Mouse (Mus musculus): ENCODE measurements around the gene Neurod6. TPM values are rescaled to one million over a fixed set of nuclear protein-coding genes. Genes with fewer than 3 reads are reported as not detected.
A peak's percentile ranks its signal among the peaks of the same experiment; 100 is the strongest.

Gene Neurod6
- polyA plus RNA-seq, 1 experiment from 2014 or later = not detected

DNA sequence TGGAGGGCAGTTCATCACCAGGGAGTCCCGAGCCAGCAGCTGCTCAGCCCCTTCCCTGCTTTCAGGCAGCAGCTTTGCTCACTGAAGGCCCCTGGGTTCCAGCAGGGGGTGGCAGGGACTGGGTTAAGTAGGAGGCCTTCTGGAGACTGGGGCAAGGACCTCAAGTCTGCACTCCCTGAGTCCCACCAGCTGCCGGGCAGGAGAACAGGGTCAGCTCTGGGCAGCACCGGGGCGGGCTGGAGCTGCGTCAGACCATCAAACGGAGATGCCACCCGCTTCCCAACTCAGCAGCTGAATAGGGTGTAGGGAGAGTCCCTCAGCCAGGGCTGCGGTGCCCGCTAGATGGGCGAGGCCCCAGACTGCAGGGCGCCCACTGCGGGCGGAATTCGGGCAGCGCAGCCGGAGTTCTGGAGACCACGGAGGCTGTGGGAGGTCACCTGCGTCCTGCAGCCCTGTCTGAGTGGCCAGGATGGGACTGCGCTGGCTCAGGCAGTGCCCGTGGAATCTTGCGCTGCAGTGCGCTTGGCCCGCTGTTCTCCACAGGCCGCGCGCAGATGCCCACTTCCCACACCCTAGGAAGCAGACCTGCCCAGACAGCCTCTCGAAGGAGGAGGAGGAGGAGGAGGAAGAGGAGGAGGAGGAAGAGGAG, 4.3 kb downstream of the Neurod6 start:
- H3K4me3 ChIP-seq (ENCODE audit: low read depth, low read length) = no peak overlapping the region

DNA sequence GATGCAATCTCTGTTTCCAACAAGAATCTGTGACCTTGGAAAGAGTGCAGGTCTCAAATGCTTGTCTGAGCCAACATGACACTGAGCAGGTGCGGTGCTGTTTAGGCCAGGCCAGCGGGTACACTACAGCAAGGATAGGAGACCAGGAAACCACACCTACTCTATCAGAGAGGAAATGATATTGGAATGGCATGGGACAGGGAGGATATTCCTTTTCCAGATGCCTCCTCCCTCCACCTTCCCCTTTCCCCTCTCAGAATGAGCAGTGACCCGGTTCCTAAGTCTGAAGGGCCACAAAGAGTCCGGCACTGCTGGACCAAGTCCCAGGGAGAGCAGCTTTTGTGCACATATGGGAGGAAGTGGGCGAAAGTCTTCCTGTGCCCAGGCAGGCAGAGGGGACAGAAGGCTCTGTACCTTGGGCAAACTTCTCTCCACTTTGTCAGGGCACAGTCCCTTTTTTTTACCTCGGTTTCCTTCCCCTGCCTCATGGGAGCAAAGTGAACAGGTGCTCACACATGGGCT, 4.9 kb downstream of the Neurod6 start:
- ATAC-seq (no peak), DNase-seq (ENCODE audit: low spot score) (no peak)
- no peak overlapping the region for H3K27ac ChIP-seq (ENCODE audit: low read length)
- no peaks in the 10 kb centered on the region for H3K9me3 ChIP-seq (ENCODE audit: low read length)
- no peak overlapping the region for H3K4me3 ChIP-seq (ENCODE audit: low read depth, low read length)
- H3K4me1 ChIP-seq (ENCODE audit: insufficient read depth, low read depth, low read length) = no peaks in the 10 kb centered on the region
- no peaks in the 10 kb centered on the region for H3K36me3 ChIP-seq (ENCODE audit: insufficient read depth, low read length)
- 0 out of 2 replicates have a peak, but pooled peaks cover 6% of the 10 kb centered on the region for H3K27me3 ChIP-seq (replicated peaks; ENCODE audit: insufficient read depth, low read length)
- H3K9ac ChIP-seq (replicated peaks; ENCODE audit: low read depth) = no peak overlapping the region
- TF ChIP-seq EP300 (IDR thresholded peaks at IDR 0.05) (no peak), CTCF (IDR thresholded peaks at IDR 0.05) (no peak)
- 48% methylated on average over 6 of the region's 6 CpGs for WGBS
- H3K4me2 ChIP-seq (replicated peaks; ENCODE audit: low read depth, low read length) = no peak overlapping the region

More for the DNA sequence above, 4.3 kb downstream of the Neurod6 start:
- ATAC-seq (no peak; the same call in 1 of the 2 replicates), DNase-seq (ENCODE audit: low spot score) (no peak)
- H3K9ac ChIP-seq (replicated peaks; ENCODE audit: low read depth) = no peak overlapping the region
- H3K27me3 ChIP-seq (replicated peaks; ENCODE audit: insufficient read depth, low read length) = 0 out of 2 replicates have a peak, but pooled peaks cover 6% of the 10 kb centered on the region
- H3K9me3 ChIP-seq (ENCODE audit: low read length) = no peaks in the 10 kb centered on the region
- no peaks in the 10 kb centered on the region for H3K4me1 ChIP-seq (ENCODE audit: insufficient read depth, low read depth, low read length)
- 8% methylated on average over 19 of the region's 27 CpGs for WGBS
- no peaks in the 10 kb centered on the region for H3K36me3 ChIP-seq (ENCODE audit: insufficient read depth, low read length)
- no peak overlapping the region for H3K27ac ChIP-seq (ENCODE audit: low read length)
- no peak overlapping the region for H3K4me2 ChIP-seq (replicated peaks; ENCODE audit: low read depth, low read length)
- TF ChIP-seq EP300 (IDR thresholded peaks at IDR 0.05) = no peak
- peak; percentile 30 for TF ChIP-seq CTCF (IDR thresholded peaks at IDR 0.05)

DNA sequence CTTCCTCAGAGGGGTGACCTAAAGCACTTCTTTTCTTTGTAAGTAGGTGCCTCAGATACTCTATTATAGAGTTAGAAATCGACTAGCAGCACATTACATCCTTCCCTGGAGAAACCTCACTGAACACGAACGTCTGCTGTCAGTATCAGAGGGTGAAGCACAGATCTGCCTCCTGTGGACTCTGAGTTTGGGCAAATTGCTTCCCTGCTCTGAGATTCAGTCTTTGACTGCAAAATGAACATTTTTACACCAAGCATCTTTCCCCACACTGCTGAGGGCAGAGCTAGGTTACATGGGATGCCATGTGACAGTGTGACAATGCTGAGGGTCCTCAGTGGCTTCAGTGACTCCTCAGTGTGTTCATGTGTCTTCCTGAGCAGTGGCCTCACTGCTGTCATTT, 13.3 kb downstream of the Neurod6 start:
- ATAC-seq = no peak
- Histone ChIP-seq H3K4me3 (ENCODE audit: low read depth, low read length) (no peak overlapping the region), H3K9ac (replicated peaks; ENCODE audit: low read depth) (no peak overlapping the region), H3K4me2 (replicated peaks; ENCODE audit: low read depth, low read length) (no peak overlapping the region), H3K4me1 (ENCODE audit: insufficient read depth, low read depth, low read length) (no peaks in the 10 kb centered on the region), H3K9me3 (ENCODE audit: low read length) (no peaks in the 10 kb centered on the region), H3K27me3 (replicated peaks; ENCODE audit: insufficient read depth, low read length) (no peaks in the 10 kb centered on the region), H3K27ac (ENCODE audit: low read length) (no peak overlapping the region), H3K36me3 (ENCODE audit: insufficient read depth, low read length) (no peaks in the 10 kb centered on the region)
- 59% methylated on average over 3 of the region's 3 CpGs for WGBS
- TF ChIP-seq EP300 (IDR thresholded peaks at IDR 0.05) = no peak
- TF ChIP-seq CTCF (IDR thresholded peaks at IDR 0.05) = no peak
- DNase-seq (ENCODE audit: low spot score) = no peak

DNA sequence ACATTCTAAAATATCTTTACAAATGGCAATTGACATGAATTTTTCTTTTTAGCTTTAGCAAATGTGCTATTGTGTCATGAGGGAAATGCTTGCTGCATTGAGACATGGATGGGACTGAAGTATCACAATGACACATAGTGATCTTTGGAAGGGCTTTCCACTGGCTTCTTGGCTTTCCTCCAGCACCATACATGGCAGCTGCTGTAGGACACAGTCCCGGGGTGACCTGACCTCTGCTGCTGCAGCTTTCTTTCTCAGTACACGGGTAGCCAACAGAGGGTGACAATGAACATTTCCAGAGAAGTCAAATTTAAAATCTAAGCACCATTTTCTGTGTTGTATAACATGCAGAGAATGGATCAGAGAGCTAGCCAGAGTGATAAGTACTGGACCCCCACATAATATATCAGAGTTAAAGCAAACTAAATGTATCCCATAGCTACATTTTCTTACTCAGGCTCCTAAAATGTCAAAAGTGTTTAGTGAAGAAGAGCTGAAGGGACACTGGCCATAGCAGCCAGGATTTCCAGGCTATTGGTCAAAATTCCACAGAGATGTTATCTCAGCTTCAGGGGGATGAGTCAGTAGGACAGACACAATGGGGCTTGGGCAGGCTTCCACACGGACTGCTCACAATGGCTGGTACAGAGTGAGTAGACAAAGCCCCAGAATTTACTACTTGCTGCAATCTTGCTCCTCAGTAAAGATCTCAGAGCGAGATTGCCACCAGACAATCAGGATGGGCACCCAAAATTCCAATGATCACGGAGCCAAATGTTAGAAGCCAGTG, 19.7 kb downstream of the Neurod6 start:
- Histone ChIP-seq H3K36me3 (ENCODE audit: insufficient read depth, low read length) (no peaks in the 10 kb centered on the region), H3K27me3 (replicated peaks; ENCODE audit: insufficient read depth, low read length) (no peaks in the 10 kb centered on the region), H3K9ac (replicated peaks; ENCODE audit: low read depth) (no peak overlapping the region), H3K4me2 (replicated peaks; ENCODE audit: low read depth, low read length) (no peak overlapping the region), H3K4me3 (ENCODE audit: low read depth, low read length) (no peak overlapping the region), H3K27ac (ENCODE audit: low read length) (no peak overlapping the region), H3K9me3 (ENCODE audit: low read length) (no peaks in the 10 kb centered on the region), H3K4me1 (ENCODE audit: insufficient read depth, low read depth, low read length) (no peaks in the 10 kb centered on the region)
- WGBS = 53% methylated on average over 5 of the region's 5 CpGs
- DNase-seq (ENCODE audit: low spot score) (no peak), ATAC-seq (no peak)
- TF ChIP-seq EP300 (IDR thresholded peaks at IDR 0.05) = no peak
- no peak for TF ChIP-seq CTCF (IDR thresholded peaks at IDR 0.05)

DNA sequence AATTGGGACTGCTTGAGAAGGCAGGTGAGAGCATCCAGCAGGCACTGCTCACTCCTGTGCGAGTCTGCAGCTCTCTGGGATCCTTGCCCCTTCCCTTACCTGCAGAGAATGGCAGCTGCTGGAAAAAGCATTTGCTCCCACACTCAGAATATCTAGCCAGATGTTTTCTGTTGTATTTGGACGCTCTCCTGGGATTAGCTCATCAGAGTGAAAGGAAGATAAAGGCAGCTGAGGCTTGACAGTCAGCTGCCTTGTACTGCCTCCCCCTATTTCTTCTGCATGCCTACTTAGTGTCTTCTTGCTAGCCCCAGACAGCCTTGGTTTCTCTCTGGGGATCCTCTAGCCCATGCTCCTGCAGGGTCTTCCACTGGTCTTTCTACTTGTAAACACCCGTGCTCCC, 31.1 kb downstream of the Neurod6 start:
- no peak overlapping the region for H3K4me2 ChIP-seq (replicated peaks; ENCODE audit: low read depth, low read length)
- WGBS = 42% methylated on average over 3 of the region's 3 CpGs
- no peak overlapping the region for H3K4me3 ChIP-seq (ENCODE audit: low read depth, low read length)
- no peak overlapping the region for H3K9ac ChIP-seq (replicated peaks; ENCODE audit: low read depth)
- no peaks in the 10 kb centered on the region for H3K36me3 ChIP-seq (ENCODE audit: insufficient read depth, low read length)
- H3K4me1 ChIP-seq (ENCODE audit: insufficient read depth, low read depth, low read length) = no peaks in the 10 kb centered on the region
- no peaks in the 10 kb centered on the region for H3K9me3 ChIP-seq (ENCODE audit: low read length)
- ATAC-seq (no peak), DNase-seq (ENCODE audit: low spot score) (no peak)
- H3K27ac ChIP-seq (ENCODE audit: low read length) = no peak overlapping the region
- no peaks in the 10 kb centered on the region for H3K27me3 ChIP-seq (replicated peaks; ENCODE audit: insufficient read depth, low read length)
- TF ChIP-seq EP300 (IDR thresholded peaks at IDR 0.05) (no peak), CTCF (IDR thresholded peaks at IDR 0.05) (no peak)

DNA sequence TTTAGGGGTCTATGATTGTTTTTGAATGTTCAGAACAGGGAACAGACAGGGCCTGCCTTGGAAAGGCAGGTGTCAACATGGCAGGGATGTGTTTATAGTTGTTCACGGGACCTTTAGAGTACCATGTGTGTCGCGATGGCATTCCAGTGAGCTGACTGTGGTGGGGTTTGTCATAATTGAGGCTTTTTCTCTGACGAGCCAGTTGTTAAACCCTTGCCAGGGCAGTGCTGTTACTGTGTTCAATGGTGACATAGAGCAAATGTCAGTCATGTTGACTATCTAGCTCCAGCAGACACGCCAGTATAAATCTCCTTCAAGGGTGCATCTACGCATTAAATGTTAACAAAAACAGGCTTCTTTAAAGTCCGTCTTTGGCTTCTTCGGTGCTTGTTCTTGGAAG, 31.5 kb downstream of the Neurod6 start:
- Histone ChIP-seq H3K4me3 (ENCODE audit: low read depth, low read length) (no peak overlapping the region), H3K36me3 (ENCODE audit: insufficient read depth, low read length) (no peaks in the 10 kb centered on the region), H3K9ac (replicated peaks; ENCODE audit: low read depth) (no peak overlapping the region), H3K9me3 (ENCODE audit: low read length) (no peaks in the 10 kb centered on the region), H3K4me1 (ENCODE audit: insufficient read depth, low read depth, low read length) (no peaks in the 10 kb centered on the region), H3K27me3 (replicated peaks; ENCODE audit: insufficient read depth, low read length) (no peaks in the 10 kb centered on the region), H3K4me2 (replicated peaks; ENCODE audit: low read depth, low read length) (no peak overlapping the region), H3K27ac (ENCODE audit: low read length) (no peak overlapping the region)
- DNase-seq (ENCODE audit: low spot score) = no peak
- no peak for ATAC-seq
- TF ChIP-seq EP300 (IDR thresholded peaks at IDR 0.05) = no peak
- TF ChIP-seq CTCF (IDR thresholded peaks at IDR 0.05) = no peak
- WGBS = 64% methylated on average over 8 of the region's 8 CpGs
